Mouse (Mus musculus) cerebellum, adult 8-10 months (tissue): ENCODE measurements at regions not wholly inside any gene's neighbourhood (a gene's known extent, or its start where the extent isn't known, plus 50 kb on each side); places are given as distances from the start of the nearest gene placed in this dataset.
"Not testable (repeated sequence)": the region's sequence is repeated elsewhere in the genome, so short reads cannot be mapped to it uniquely, and the experiment has no call there.

ENCODE experiments used
- DNase-seq: peaks from one replicate; pipeline ENCODE4 v3.0.0; 2022

GRCm38 (mm10) chr4:81724751-81725150, 282.1 kb upstream of the Mpdz start:
- no peak for DNase-seq

- no peak for DNase-seq
Observed at GRCm38 (mm10) chr4:81712378-81712777, 269.8 kb upstream of the Mpdz start.

GRCm38 (mm10) chr4:81695182-81695581, 252.6 kb upstream of the Mpdz start:
- no peak for DNase-seq

DNA sequence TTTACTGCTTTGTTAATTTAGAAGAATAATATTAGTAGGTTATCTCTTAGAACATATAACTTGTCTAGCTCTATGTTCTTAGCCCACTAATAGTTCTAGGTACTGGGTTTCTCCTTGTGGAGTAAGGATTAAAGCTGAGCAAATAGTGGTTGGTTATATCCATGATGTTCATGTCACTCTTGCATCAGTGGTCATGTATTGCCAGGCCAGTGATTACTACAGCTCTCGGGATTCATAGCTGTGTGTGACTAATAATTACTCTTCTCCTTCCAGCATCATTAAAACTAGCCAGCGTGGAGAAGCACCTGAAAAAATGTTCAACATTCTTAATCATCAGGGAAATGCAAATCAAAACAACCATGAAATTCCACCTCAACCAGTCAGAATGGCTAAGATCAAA, 234.6 kb upstream of the Mpdz start:
- DNase-seq, result no peak

GRCm38 (mm10) chr4:81674871-81675270, 232.3 kb upstream of the Mpdz start:
- no peak for DNase-seq

DNA sequence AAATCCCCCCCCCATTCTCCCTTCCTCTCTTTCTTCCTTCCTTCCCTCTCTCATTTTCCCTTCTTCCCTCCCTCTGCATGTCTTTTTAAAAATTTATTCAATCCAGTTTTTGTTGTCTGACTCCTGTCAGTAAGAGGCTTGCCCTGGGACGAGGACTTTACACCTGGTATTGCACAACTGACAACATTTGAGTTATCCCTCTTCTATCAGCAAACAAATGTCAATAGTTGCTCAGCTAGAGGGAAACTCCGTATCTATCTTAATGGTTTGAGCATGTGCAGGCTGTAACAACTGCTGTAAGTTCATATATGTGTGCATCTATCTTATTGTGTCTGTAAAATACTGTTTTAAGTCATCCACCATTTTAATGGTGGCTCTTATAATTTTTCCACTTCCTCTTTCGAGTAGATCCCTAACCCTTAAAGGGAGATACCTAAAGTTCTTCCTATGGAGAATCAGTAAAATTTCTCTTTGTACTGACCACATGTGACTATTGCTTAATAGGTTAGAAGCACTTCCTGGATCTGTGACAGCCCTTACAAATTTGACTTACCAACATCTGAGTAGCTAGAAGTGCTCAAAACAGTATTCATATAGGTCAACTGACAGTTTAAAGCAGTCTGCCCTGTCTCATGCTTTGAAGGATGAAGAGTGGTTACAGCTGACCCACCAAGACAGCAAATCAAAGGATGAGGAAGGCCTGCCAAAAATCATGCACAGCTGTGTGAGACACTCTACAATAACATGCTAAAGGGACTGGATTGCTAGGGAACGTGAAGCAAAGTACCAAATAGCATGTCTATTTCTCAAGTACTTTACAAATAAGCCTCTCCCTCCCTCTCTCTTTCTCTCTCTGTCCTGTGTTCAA, 231.0 kb upstream of the Mpdz start:
- no peak for DNase-seq

DNA sequence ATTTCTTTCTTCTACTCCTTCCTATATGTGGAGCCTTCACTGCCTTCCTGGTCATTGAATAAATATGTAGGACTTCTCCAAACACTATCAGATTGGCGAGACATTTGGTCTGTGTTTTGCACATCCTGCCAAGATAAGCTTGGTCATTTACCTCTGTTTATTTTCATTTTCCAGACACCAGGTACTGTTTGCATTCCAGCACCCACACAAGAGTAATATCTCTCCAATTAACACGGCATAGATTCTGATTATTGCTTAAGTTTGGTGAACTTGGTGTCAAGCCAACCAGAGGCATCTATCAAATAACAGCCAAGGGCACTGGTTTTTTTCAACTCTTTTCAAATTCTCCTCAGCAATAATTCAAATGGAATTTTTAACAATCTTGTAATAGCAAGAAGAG, 229.4 kb upstream of the Mpdz start:
- DNase-seq, result no peak

DNA sequence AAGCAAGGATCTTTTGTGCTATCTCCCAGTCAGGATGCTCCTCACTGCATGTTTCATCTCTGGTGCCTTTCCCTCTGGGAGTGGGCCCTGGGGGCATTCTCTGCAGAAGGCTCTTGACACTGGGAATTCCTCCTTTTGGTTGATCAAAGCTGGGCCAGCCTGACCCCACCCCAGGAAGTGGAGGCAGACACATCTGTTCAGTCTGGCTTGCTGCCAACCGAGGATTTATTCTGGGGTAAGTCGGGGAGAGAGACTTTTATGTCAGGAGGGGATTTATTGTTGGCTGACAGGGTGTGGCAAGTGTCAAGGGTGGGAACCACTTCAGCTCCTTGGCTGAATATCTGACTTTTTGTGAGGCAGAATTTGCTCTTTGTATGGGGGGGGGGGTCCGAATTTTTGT, 226.6 kb upstream of the Mpdz start:
- DNase-seq, result no peak

GRCm38 (mm10) chr4:81661096-81661495, 218.5 kb upstream of the Mpdz start:
- no peak for DNase-seq

DNA sequence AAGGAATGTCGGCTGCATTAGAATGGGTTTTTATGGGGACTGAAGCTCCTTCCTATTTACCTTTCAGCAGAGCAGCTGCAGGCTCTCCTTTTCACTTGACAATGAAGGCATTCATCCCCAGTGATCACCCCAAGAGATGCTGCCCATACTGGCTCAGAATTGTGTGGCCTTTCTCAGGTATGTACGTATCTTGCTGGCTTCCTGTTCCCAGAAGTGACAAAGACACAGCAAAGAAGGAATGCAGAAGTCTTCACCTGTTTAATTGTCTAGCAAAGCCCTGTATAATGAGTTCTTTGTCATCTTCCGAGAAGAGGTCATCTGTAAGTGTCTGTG, 185.8 kb upstream of the Mpdz start:
- DNase-seq, result no peak

DNA sequence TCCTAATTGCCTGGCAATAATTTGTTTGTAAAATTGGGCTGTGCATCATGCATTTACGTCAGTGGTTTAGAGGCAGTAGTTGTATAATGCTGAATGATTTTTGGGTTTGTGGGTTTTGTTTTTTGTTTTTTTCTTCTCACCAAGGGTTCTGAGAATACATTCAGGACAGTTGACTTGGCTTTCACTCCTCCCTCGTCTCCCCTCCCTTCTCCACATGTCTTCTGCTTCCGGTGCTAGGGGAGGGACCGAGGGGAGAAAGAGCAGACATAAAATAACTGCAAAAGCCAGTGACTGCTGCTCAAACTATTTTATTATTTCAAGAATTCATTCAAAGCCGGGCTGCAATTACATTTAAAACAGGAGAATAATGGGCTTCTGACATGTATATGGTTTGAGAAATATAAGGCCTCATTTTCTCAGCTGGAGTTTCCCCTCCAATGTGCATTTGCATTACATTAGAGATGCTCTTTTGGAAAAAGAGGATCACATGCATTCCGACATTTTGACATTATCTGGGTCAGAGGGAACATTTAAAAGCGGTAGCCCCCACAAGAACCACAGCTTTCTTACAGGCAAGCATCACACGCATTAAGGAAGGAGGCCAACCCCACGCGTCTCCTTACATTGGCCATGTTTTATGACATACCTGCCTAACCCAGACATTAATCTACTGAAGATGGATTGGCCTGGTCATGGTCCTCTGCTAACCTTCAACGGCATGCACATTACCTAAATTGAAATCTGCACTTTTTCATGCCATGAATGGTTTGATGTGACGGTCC, 185.3 kb upstream of the Mpdz start:
- no peak for DNase-seq

- no peak for DNase-seq
Observed at GRCm38 (mm10) chr4:81625348-81625934, 182.8 kb upstream of the Mpdz start.

- DNase-seq, result no peak
Observed at GRCm38 (mm10) chr4:81624111-81624510, 181.5 kb upstream of the Mpdz start.

- DNase-seq, result no peak
Observed at GRCm38 (mm10) chr4:81621391-81622137, 178.9 kb upstream of the Mpdz start.

- no peak for DNase-seq
Observed at GRCm38 (mm10) chr4:81617191-81617590, 174.6 kb upstream of the Mpdz start.

- DNase-seq, result no peak
Observed at GRCm38 (mm10) chr4:81611191-81611590, 168.6 kb upstream of the Mpdz start.

DNA sequence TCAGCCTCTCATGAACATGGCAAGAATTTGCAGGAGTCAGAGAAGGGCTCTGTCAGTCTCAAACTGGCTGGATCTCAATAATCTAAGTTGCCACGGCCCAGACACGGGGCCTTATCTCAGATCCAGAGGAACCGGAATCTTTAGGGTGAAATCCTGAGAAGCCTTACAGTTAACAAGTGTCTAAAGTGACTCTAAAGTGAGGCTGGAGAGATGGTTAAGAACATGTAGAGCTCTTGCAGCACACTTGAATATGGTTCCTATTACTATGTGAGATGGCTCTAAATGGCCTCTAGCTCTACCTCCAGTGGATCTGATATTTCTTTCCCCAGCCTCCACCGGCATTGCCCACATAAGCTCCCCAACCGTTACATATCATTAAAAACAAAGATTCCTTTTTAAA, 157.8 kb upstream of the Mpdz start:
- no peak for DNase-seq

DNA sequence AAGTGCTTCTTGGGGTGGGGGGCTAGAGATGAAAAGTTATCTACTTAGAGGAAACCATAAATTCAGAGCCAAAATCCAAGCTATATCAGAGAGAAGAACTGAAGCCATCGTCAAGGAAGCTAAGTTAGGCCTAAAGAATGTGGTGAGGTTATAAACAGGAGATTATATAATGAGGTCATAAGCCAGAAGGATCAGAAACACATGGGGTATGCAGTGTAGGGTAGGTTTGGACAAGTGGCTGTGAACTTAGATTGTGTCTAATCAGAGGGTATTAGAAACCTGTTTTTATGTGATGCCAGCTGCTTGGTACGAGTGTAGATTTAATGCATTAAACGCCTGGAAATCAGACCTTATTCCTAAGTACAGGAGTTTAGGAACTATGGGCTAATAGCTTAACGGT, 154.8 kb upstream of the Mpdz start:
- no peak for DNase-seq

DNA sequence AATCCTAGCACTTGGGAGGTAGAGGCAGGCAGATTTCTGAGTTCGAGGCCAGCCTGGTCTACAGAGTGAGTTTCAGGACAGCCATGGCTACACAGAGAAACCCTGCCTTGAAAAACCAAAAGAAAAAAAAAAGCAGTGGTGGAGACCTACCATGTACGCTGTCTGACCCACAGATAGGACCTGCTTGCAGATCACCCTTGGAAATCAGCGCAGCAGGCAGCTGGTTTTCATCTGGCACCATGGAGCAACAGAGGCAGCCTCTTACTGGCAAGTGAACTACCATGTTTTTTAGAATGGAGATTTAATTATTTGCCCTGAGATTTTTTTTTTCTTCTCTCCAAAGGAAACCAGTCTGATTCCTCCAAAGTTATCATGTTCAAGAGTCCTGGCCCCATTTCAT, 150.8 kb upstream of the Mpdz start:
- not testable (repeated sequence) for DNase-seq

DNA sequence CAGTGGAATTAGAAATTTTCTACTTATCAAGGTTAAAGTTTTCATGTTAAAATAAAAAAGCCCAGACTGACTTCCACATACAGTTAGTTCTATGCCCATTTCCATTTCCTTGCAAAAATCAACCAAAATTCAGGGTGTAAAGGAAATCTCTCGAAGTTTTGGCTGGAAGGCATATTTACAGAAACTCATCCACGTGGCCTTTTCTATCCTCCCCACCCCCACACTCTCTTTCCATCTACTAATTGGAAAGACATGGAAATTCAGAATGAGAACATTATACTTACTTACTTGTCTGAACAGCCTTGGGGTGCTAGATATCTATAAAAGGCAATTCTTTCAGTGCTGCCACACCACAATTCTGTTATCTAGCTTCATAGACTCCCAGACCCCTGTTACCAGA, 139.9 kb upstream of the Mpdz start:
- DNase-seq, result no peak

GRCm38 (mm10) chr4:81580553-81580952, 137.9 kb upstream of the Mpdz start:
- peak; percentile 74 for DNase-seq

DNA sequence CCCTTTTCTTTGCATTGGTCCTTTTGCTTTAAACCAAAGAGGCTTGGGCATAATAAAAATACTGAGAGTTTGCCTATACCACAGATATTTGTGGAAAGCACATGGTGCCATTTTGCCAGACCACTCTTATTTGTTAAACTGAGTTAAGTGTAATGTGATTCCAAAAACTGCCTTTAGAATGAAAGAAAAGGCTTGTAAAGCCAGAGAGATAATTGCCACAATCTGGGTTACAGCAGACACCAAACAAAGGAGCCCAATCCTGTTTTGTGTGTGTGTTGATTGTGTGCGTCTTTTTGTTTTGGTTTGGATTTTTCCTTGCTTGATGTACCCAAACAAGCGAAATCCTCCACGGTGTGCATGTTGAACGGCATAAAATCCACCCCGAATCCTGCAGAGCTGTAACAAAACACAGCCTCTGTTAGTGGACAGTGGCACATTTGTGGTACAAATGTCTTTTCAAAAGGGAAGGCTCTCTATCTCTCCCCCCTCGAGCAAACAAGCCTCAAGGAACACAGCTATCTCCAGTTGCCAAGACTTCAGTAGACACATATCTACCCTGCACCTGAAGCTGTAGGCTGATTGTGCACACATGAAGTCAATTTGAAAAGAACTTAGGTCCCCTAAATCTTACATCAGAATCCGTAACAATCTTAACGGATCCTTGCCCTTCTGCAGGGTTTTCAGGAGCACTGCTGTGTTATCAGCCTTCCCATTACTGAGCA, 136.9 kb upstream of the Mpdz start:
- DNase-seq, result no peak

DNA sequence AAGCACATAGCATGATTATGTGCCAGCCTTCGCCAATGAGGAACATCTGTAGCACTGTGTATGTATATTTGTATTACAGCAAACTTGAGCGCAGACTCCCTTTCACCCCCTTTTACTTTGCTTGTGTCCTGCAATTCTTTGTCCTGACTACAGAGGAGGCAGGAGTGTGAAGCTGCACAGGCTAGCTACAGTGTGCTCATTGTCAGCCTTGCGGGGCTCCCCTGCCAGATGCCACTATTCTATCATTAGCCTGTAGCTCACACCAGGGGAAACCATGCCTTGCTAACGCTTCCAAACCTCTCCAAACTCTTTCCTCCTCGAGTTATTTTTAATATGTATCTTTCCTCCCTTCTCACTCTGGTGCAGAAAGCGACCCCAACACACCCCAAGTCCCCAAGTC, 136.4 kb upstream of the Mpdz start:
- peak; percentile 41 for DNase-seq
